Mouse (Mus musculus): Measurements from ENCODE around the gene Sult3a1. TPM values are rescaled to one million over a fixed set of nuclear protein-coding genes. Genes with fewer than 3 reads are reported as not detected.
A peak's percentile ranks its signal among the peaks of the same experiment; 100 is the strongest.
"Not testable (repeated sequence)": the region's sequence is repeated elsewhere in the genome, so short reads cannot be mapped to it uniquely, and the experiment has no call there.

Gene Sult3a1
- polyA plus RNA-seq, 1 experiment from 2014 or later, result not detected

GRCm38 (mm10) chr10:33901520-33901919 is 44.0 kb downstream of the Sult3a1 start:
- not testable (repeated sequence) for ATAC-seq (ENCODE audit: low FRiP score); H3K27ac ChIP-seq (ENCODE audit: low read depth, low read length); H3K27me3 ChIP-seq (ENCODE audit: control insufficient read depth, insufficient read depth, low read length); H3K9ac ChIP-seq (ENCODE audit: low read length); H3K4me3 ChIP-seq (ENCODE audit: low read depth, low read length); DNase-seq (ENCODE audit: low spot score, missing footprints); H3K4me2 ChIP-seq; H3K4me1 ChIP-seq (ENCODE audit: control insufficient read depth, insufficient read depth, low read length); H3K36me3 ChIP-seq (ENCODE audit: control insufficient read depth, insufficient read depth, low read length); H3K9me3 ChIP-seq (ENCODE audit: control insufficient read depth, low read length)
- WGBS, result 83% methylated on average over 1 of the region's 1 CpGs

GRCm38 (mm10) chr10:33904530-33905481 is 47.3 kb downstream of the Sult3a1 start, which contains the start of gene Rsph4a:
Rsph4a (plus strand) TSS chr10:33905111.
- peaks cover 5% of the 10 kb centered on the region; the same call in 1 of the 2 replicates for H3K4me1 ChIP-seq (ENCODE audit: control insufficient read depth, insufficient read depth, low read length)
- H3K4me3 ChIP-seq (ENCODE audit: low read depth, low read length), result peak within 1 kb of the TSS; percentile 32
- 7% methylated on average over 17 of the region's 17 CpGs for WGBS
- H3K27me3 ChIP-seq (ENCODE audit: control insufficient read depth, insufficient read depth, low read length), result no peaks in the 10 kb centered on the region
- H3K4me2 ChIP-seq, result peak within 1 kb of the TSS; percentile 55
- no peak within 1 kb of the TSS for H3K9ac ChIP-seq (ENCODE audit: low read length)
- ATAC-seq (ENCODE audit: low FRiP score) (peak; percentile 99), DNase-seq (ENCODE audit: low spot score, missing footprints) (peak; percentile 91)
- no peaks in the 10 kb centered on the region for H3K9me3 ChIP-seq (ENCODE audit: control insufficient read depth, low read length)
- no peaks in the 10 kb centered on the region for H3K36me3 ChIP-seq (ENCODE audit: control insufficient read depth, insufficient read depth, low read length)
- no peak within 1 kb of the TSS for H3K27ac ChIP-seq (ENCODE audit: low read depth, low read length)

GRCm38 (mm10) chr10:33905489-33905888 is 48.0 kb downstream of the Sult3a1 start:
- Histone ChIP-seq H3K27me3 (ENCODE audit: control insufficient read depth, insufficient read depth, low read length) (no peaks in the 10 kb centered on the region), H3K4me2 (peak overlapping the region; percentile 55), H3K36me3 (ENCODE audit: control insufficient read depth, insufficient read depth, low read length) (no peaks in the 10 kb centered on the region), H3K9ac (ENCODE audit: low read length) (no peak overlapping the region), H3K9me3 (ENCODE audit: control insufficient read depth, low read length) (no peaks in the 10 kb centered on the region), H3K4me3 (ENCODE audit: low read depth, low read length) (no peak overlapping the region; the same call in 1 of the 2 replicates), H3K27ac (ENCODE audit: low read depth, low read length) (no peak overlapping the region), H3K4me1 (ENCODE audit: control insufficient read depth, insufficient read depth, low read length) (peaks cover 5% of the 10 kb centered on the region; the same call in 1 of the 2 replicates)
- DNase-seq (ENCODE audit: low spot score, missing footprints) (no peak), ATAC-seq (ENCODE audit: low FRiP score) (peak; percentile 52)
- WGBS, result 2% methylated on average over 6 of the region's 6 CpGs

Other genes starting within 250 kb of the Sult3a1 start
- 5.6 and 7.7 TPM in 2 replicates for gene Clvs2, start 233.0 kb upstream of the Sult3a1 start, polyA plus RNA-seq (2014; fragmentation: Nextera tagmentation; extraction: Ambion mirVana)
- gene Sult3a2, start 71.0 kb upstream of the Sult3a1 start, polyA plus RNA-seq (2014; fragmentation: Nextera tagmentation; extraction: Ambion mirVana), result not detected in 2 replicates
- 0.07 and 0.25 TPM in 2 replicates for gene Rsph4a, start 47.4 kb downstream of the Sult3a1 start, polyA plus RNA-seq (2014; fragmentation: Nextera tagmentation; extraction: Ambion mirVana)
- 26.9 and 29.2 TPM in 2 replicates for gene Zup1, start 93.5 kb downstream of the Sult3a1 start, polyA plus RNA-seq (2014; fragmentation: Nextera tagmentation; extraction: Ambion mirVana)
- 164 and 171 TPM in 2 replicates for gene Rwdd1, start 161.9 kb downstream of the Sult3a1 start, polyA plus RNA-seq (2014; fragmentation: Nextera tagmentation; extraction: Ambion mirVana)
- gene Trappc3l, start 179.9 kb downstream of the Sult3a1 start, polyA plus RNA-seq (2014; fragmentation: Nextera tagmentation; extraction: Ambion mirVana), result not detected in 2 replicates
- gene Calhm4, start 186.6 kb downstream of the Sult3a1 start, polyA plus RNA-seq (2014; fragmentation: Nextera tagmentation; extraction: Ambion mirVana), result not detected in 2 replicates
- gene Calhm5, start 238.8 kb downstream of the Sult3a1 start, polyA plus RNA-seq (2014; fragmentation: Nextera tagmentation; extraction: Ambion mirVana), result 0.37 and 0.44 TPM in 2 replicates

All from midbrain, embryonic 11.5 days (tissue).